Mouse (Mus musculus) lung, embryonic 16.5 days (tissue): ENCODE measurements at regions not wholly inside any gene's neighbourhood (a gene's known extent, or its start where the extent isn't known, plus 50 kb on each side); places are given as distances from the start of the nearest gene placed in this dataset.

Experiments
- ATAC-seq: fragments of 200-750 bp; cut with Nextera tagmentation; 2 replicates; pipeline ENCODE4 v1.8.0; 2017; ENCODE audit warnings: low read depth, mild to moderate bottlenecking, moderate library complexity
- H3K27ac ChIP-seq: fragments of 300-500 bp; sonication (generic); 2 replicates; pipeline ENCODE4 v1.5.1; 2014; ENCODE audit warnings: mild to moderate bottlenecking, control low read depth, low read length
- H3K27me3 ChIP-seq: fragments of 300-500 bp; sonication (generic); 2 replicates; pipeline ENCODE4 v1.6.1; 2014; ENCODE audit warnings: low read depth, low read length, mixed read lengths; ENCODE audit not compliant: control insufficient read depth, insufficient read depth
- H3K36me3 ChIP-seq: fragments of 300-500 bp; sonication (generic); 2 replicates; pipeline ENCODE4 v1.6.1; 2014; ENCODE audit warnings: low read length; ENCODE audit not compliant: control insufficient read depth, insufficient read depth
- H3K4me1 ChIP-seq: fragments of 300-500 bp; sonication (generic); replicated peaks from 2 replicates; pipeline ENCODE4 v1.6.1; 2014; ENCODE audit warnings: low read length, mixed read lengths; ENCODE audit not compliant: control insufficient read depth, insufficient read depth
- H3K4me2 ChIP-seq: fragments of 300-500 bp; sonication (generic); 2 replicates; pipeline ENCODE4 v1.6.1; 2014; ENCODE audit warnings: low read depth, low read length, control low read depth
- H3K4me3 ChIP-seq: fragments of 300-500 bp; sonication (generic); 2 replicates; pipeline ENCODE4 v1.5.1; 2014; ENCODE audit warnings: mild to moderate bottlenecking, low read length, control low read depth
- H3K9ac ChIP-seq: fragments of 300-500 bp; sonication (generic); 2 replicates; pipeline ENCODE4 v1.6.1; 2014; ENCODE audit warnings: low read length, control low read depth
- H3K9me3 ChIP-seq: fragments of 300-500 bp; sonication (generic); 2 replicates; pipeline ENCODE4 v1.6.1; 2016; ENCODE audit warnings: low read length; ENCODE audit not compliant: control insufficient read depth
- WGBS: fragments of 180-500 bp; shearing (Covaris S2); extraction: QIAGEN DNeasy Blood & Tissue Kit; methylation state at CpG from one replicate; pipeline ENCODE4 v1.1.7; 2014; 5-methylcytosine and 5-hydroxymethylcytosine counted together

DNA sequence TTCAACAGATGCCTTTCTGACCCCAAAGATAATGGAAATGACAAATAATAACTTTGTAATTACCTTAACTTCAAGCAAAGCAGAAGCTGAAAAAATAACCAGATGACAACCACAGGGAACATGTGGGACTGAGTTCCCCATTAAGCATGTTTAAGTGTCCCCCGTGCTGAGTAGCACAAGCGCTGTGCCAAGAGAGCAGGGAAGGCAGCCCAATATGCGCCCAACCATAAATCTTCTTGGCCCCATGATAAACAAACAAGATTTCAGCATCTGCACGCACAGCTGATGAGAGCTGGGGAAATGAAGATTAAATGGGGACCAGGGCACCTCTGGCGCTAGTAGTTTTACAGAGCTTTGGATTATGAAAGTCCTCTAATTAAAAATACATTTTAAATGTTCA is 788.1 kb downstream of the Poteg start:
- ATAC-seq = no peak
- H3K4me1 ChIP-seq = no peaks in the 10 kb centered on the region
- H3K27me3 ChIP-seq = no peaks in the 10 kb centered on the region
- H3K4me3 ChIP-seq = no peak overlapping the region
- no peaks in the 10 kb centered on the region for H3K36me3 ChIP-seq
- H3K4me2 ChIP-seq = no peak overlapping the region
- H3K27ac ChIP-seq = no peak overlapping the region
- H3K9me3 ChIP-seq = no peaks in the 10 kb centered on the region
- WGBS = 34% methylated on average over 5 of the region's 5 CpGs
- no peak overlapping the region for H3K9ac ChIP-seq

DNA sequence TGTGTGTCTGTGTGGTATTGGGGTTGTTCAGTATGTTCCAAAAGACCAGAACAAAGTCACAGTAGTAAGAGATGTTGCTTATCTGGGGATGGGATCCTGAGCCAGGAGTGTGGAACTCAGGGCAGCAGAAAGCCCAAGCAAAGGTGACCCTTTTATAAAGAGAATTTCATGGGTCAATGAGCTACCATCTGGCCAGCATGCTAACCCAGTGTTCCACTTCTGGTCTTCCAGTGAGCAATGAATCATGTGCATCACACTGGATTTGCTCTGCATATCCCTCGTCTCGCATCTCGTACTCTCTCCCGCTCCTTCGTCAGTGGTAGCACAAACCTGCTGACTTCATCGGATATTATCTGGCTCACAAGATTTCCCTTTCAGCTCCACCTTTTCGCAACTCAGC is 791.9 kb downstream of the Poteg start:
- H3K4me2 ChIP-seq = no peak overlapping the region
- H3K27ac ChIP-seq = no peak overlapping the region
- no peak overlapping the region for H3K4me3 ChIP-seq
- no peaks in the 10 kb centered on the region for H3K9me3 ChIP-seq
- no peak for ATAC-seq
- no peaks in the 10 kb centered on the region for H3K27me3 ChIP-seq
- H3K9ac ChIP-seq = no peak overlapping the region
- no peaks in the 10 kb centered on the region for H3K4me1 ChIP-seq
- 87% methylated on average over 7 of the region's 7 CpGs for WGBS
- H3K36me3 ChIP-seq = no peaks in the 10 kb centered on the region

DNA sequence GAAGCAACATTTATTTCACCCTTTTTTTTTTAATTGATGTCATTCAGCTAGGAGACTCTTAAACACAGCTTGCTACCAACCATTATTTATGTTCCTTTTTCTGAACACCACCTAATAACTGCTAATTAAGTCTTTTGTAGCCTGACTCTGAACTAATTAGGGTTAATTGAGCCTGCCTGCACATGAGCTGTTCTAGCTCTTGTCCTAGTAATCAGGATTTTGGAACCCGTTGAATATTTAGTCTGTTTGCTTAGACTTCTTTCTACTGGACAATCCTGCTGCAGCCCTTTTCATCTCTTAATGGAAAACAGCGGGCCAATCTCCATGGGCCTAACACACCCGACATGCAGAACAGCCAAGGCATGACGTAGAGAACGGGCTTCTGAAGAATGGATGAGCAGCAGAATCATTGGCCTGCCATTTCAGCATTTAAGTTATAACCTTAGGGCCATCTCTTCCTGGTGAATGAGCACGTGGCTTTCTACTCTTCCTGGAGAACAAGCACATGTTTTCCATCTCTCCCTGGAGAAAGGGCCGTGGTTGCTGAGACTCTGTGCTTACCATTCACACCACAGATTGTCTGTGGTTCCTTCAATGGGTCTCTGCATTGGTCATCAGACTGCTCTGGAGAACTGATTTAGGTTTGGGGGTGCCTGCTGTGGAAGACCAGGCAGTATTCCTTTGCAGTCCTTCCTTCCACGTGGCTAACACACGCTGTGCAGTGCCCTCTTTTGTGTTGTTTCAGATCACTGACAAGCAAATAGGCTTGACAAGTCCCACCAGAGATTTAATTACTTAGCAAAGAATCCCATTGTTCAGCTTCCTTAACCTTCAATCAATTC is 805.1 kb downstream of the Poteg start:
- no peak overlapping the region for H3K4me3 ChIP-seq
- no peaks in the 10 kb centered on the region for H3K36me3 ChIP-seq
- WGBS = 72% methylated on average over 9 of the region's 9 CpGs
- no peaks in the 10 kb centered on the region for H3K4me1 ChIP-seq
- H3K27ac ChIP-seq = no peak overlapping the region
- no peak overlapping the region for H3K9ac ChIP-seq
- ATAC-seq = no peak
- H3K27me3 ChIP-seq = no peaks in the 10 kb centered on the region
- H3K9me3 ChIP-seq = no peaks in the 10 kb centered on the region
- H3K4me2 ChIP-seq = no peak overlapping the region

DNA sequence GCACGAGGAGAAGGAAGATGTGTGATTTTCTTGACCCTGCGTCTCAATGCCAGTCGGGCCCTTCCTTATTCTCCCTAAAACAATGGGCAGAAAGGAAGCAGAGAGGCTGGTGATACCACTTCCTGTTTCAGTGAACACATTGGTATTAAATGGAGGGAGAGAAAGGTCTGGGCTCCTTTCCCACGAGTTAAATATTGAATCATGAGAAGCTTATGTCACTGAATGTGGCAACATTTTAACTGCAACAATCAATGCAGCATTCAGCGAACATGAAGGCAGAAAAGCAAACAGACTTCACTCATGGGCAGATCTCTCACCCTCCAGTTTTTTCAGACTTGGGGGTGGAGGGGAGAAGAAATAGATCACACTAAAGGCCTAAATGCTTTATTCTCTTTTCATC is 819.8 kb downstream of the Poteg start:
- no peak for ATAC-seq
- Histone ChIP-seq H3K36me3 (no peaks in the 10 kb centered on the region), H3K9ac (no peak overlapping the region), H3K27me3 (no peaks in the 10 kb centered on the region), H3K4me3 (no peak overlapping the region), H3K4me1 (no peaks in the 10 kb centered on the region), H3K9me3 (no peaks in the 10 kb centered on the region), H3K27ac (no peak overlapping the region), H3K4me2 (no peak overlapping the region)
- WGBS = 59% methylated on average over 5 of the region's 5 CpGs

- 70% methylated on average over 2 of the region's 2 CpGs for WGBS
- no peak for ATAC-seq
Observed at GRCm38 (mm10) chr8:28284257-28284656, 836.8 kb downstream of the Poteg start.

GRCm38 (mm10) chr8:28298896-28299793 is 851.7 kb downstream of the Poteg start:
- no peaks in the 10 kb centered on the region for H3K27me3 ChIP-seq
- 62% methylated on average over 5 of the region's 5 CpGs for WGBS
- no peak for ATAC-seq
- no peaks in the 10 kb centered on the region for H3K9me3 ChIP-seq
- H3K4me2 ChIP-seq = no peak overlapping the region
- H3K27ac ChIP-seq = no peak overlapping the region
- no peaks in the 10 kb centered on the region for H3K4me1 ChIP-seq
- no peak overlapping the region for H3K9ac ChIP-seq
- H3K4me3 ChIP-seq = no peak overlapping the region
- no peaks in the 10 kb centered on the region for H3K36me3 ChIP-seq

More at GRCm38 (mm10) chr8:28284257-28284656, 836.8 kb downstream of the Poteg start:
- H3K9ac ChIP-seq = no peak overlapping the region
- no peak overlapping the region for H3K27ac ChIP-seq
- no peak overlapping the region for H3K4me3 ChIP-seq
- no peaks in the 10 kb centered on the region for H3K27me3 ChIP-seq
- H3K4me2 ChIP-seq = no peak overlapping the region
- H3K9me3 ChIP-seq = no peaks in the 10 kb centered on the region
- no peaks in the 10 kb centered on the region for H3K4me1 ChIP-seq
- no peaks in the 10 kb centered on the region for H3K36me3 ChIP-seq

DNA sequence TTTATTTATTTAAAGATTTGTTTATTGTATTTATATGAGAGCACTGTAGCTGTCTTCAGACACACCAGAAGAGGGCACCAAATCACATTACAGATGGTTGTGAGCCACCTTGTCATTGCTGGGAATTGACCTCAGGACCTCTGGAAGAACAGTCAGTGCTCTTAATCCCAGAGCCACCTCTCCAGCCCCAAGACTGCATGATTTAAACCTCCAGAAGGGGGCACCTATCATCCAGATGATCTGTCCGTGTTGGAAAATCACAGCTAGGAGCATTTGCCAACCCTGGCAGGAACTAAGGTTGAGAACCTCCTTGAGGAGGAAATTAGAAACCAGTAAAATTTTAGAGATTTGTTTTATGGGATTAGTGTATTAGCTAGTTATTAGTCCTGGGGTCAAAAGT is 869.6 kb downstream of the Poteg start:
- Histone ChIP-seq H3K4me3 (no peak overlapping the region), H3K36me3 (no peaks in the 10 kb centered on the region), H3K27me3 (no peaks in the 10 kb centered on the region), H3K4me2 (no peak overlapping the region), H3K27ac (no peak overlapping the region), H3K9me3 (no peaks in the 10 kb centered on the region), H3K4me1 (no peaks in the 10 kb centered on the region), H3K9ac (no peak overlapping the region)
- WGBS = 47% methylated on average over 1 of the region's 1 CpGs
- no peak for ATAC-seq

DNA sequence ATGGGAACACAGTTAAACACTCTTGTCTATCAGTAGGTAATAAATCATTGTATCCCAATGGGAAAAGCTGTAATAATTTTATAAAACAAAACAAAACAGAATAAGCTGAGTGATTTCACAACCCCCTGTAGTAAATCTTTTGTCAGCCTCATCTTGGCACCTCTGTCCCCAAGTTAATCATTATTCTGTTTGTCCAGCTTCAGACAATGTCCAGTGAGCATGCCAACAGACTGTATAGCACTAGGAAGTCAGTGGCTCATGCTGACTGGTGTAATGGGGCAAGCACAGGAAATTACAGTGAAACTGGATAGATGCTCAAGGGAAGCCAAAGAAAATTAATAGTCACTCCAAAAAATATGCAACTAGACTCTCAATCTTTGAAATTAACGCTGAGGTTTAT is 885.9 kb downstream of the Poteg start:
- WGBS = 59% methylated on average over 1 of the region's 1 CpGs
- no peaks in the 10 kb centered on the region for H3K36me3 ChIP-seq
- H3K27me3 ChIP-seq = no peaks in the 10 kb centered on the region
- no peak overlapping the region for H3K9ac ChIP-seq
- no peak overlapping the region for H3K4me2 ChIP-seq
- H3K27ac ChIP-seq = no peak overlapping the region
- no peak overlapping the region for H3K4me3 ChIP-seq
- no peaks in the 10 kb centered on the region for H3K4me1 ChIP-seq
- ATAC-seq = no peak
- H3K9me3 ChIP-seq = no peaks in the 10 kb centered on the region

DNA sequence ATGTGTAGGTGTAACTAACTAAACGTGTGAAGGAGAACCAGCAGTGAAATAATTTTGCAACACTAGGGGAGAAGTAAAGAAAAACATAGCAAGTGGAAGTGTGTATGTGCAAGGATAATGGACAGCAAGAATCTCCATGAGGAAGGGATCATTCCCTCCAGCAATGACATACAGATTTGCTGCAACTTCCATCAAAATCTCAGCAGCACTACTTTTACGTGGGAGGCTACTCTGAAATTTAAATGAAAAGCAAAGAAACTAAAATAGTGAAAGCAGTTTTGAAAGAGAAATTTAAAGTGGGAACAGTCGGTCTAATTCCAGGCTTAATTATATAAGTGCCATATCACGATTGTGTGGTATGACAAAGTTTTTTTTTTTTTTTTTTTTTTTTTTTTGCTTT is 890.0 kb downstream of the Poteg start:
- no peak overlapping the region for H3K27ac ChIP-seq
- H3K9ac ChIP-seq = no peak overlapping the region
- no peaks in the 10 kb centered on the region for H3K9me3 ChIP-seq
- WGBS = 75% methylated on average over 4 of the region's 4 CpGs
- no peaks in the 10 kb centered on the region for H3K4me1 ChIP-seq
- H3K36me3 ChIP-seq = no peaks in the 10 kb centered on the region
- H3K27me3 ChIP-seq = no peaks in the 10 kb centered on the region
- no peak for ATAC-seq
- H3K4me3 ChIP-seq = no peak overlapping the region
- no peak overlapping the region for H3K4me2 ChIP-seq
